Mouse (Mus musculus): Measurements from ENCODE around the gene Tmem207. TPM values are rescaled to one million over a fixed set of nuclear protein-coding genes. Genes with fewer than 3 reads are reported as not detected.

Gene Tmem207
- polyA plus RNA-seq (2021; fragmentation: Nextera tagmentation): not detected in 2 replicates
- long read RNA-seq, experiment 1: 0 reads
- long read RNA-seq, experiment 2: 0 reads

GRCm38 (mm10) chr16:26526669-26527068 is at the start of gene Tmem207:
Gene Tmem207, minus strand, starts transcription at chr16:26526769.

GRCm38 (mm10) chr16:26462835-26463234 is 63.7 kb downstream of the Tmem207 start, which contains the start of gene Cldn16:
Gene Cldn16, plus strand, starts transcription at chr16:26463135.

Other genes starting within 250 kb of the Tmem207 start
- 2.0 and 3.5 TPM in 2 replicates for gene Cldn1, start 154.9 kb downstream of the Tmem207 start, polyA plus RNA-seq (2021; fragmentation: Nextera tagmentation)
- gene Cldn16, start 63.6 kb downstream of the Tmem207 start, polyA plus RNA-seq (2021; fragmentation: Nextera tagmentation): not detected in 2 replicates
- gene Il1rap, start 54.9 kb upstream of the Tmem207 start, polyA plus RNA-seq (2021; fragmentation: Nextera tagmentation): 24.4 and 24.9 TPM in 2 replicates

Measured in layer of hippocampus, adult 6 months (tissue).